Mouse (Mus musculus) stomach, embryonic 15.5 days (tissue): ENCODE measurements around the gene Bbs9. TPM values are rescaled to one million over a fixed set of nuclear protein-coding genes. Genes with fewer than 3 reads are reported as not detected.

ENCODE experiments used
- ATAC-seq: fragments of 200-750 bp; cut with Nextera tagmentation; 2 replicates; pipeline ENCODE4 v1.8.0; 2017; ENCODE audit warnings: low read depth, moderate number of reproducible peaks, moderate TSS enrichment; ENCODE audit not compliant: insufficient read depth, low FRiP score
- H3K27ac ChIP-seq: fragments of 300-500 bp; sonication (generic); 2 replicates; pipeline ENCODE4 v1.5.1; 2015; ENCODE audit warnings: mild to moderate bottlenecking, inconsistent platforms
- H3K27me3 ChIP-seq: fragments of 300-500 bp; sonication (generic); replicated peaks from 2 replicates; pipeline ENCODE4 v1.6.1; 2015; ENCODE audit warnings: inconsistent platforms
- H3K36me3 ChIP-seq: fragments of 300-500 bp; sonication (generic); 2 replicates; pipeline ENCODE4 v1.6.1; 2015; ENCODE audit warnings: inconsistent platforms
- H3K4me1 ChIP-seq: fragments of 300-500 bp; sonication (generic); 2 replicates; pipeline ENCODE4 v1.6.1; 2015; ENCODE audit warnings: inconsistent platforms
- H3K4me2 ChIP-seq: fragments of 300-500 bp; sonication (generic); 2 replicates; pipeline ENCODE4 v1.6.1; 2015; ENCODE audit warnings: mild to moderate bottlenecking, inconsistent platforms
- H3K4me3 ChIP-seq: fragments of 300-500 bp; sonication (generic); replicated peaks from 2 replicates; pipeline ENCODE4 v1.5.1; 2015; ENCODE audit warnings: inconsistent platforms
- H3K9ac ChIP-seq: fragments of 300-500 bp; sonication (generic); 2 replicates; pipeline ENCODE4 v1.6.1; 2015; ENCODE audit warnings: inconsistent platforms
- H3K9me3 ChIP-seq: fragments of 300-500 bp; sonication (generic); 2 replicates; pipeline ENCODE4 v1.6.1; 2016; ENCODE audit warnings: inconsistent platforms
- WGBS: fragments of 180-500 bp; shearing (Covaris S2); methylation state at CpG from one replicate; pipeline ENCODE4 v1.1.7; 2015; 5-methylcytosine and 5-hydroxymethylcytosine counted together
- polyA plus RNA-seq: library from polyadenylated mRNA; unstranded; fragments of >200 nt; fragmentation: Nextera tagmentation; extraction: Ambion mirVana; gene quantifications from 2 replicates; pipeline ENCODE4 v1.2.1, GENCODE M21; 2015

Bbs9 gene
- polyA plus RNA-seq, 1 experiment from 2014 or later: 9.9 TPM

DNA sequence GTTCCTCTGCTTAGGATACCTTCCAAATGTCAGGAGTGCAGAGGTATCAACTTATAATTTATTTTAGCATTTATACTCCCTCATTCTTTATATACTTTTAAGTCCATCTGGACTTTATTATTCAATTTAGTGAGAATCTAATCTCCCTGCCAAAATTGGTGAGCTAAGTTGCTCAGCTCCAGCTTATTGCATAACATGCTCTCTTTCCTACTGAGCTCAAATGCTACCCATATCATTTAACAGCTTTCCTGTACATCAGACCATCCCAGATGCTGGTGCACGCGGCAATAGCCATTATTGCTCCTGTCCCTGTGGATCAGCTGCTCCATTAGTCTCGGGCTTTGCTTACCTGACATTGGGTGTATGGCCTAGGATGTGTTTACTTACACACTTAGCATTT, 208.3 kb downstream of the Bbs9 start:
- ATAC-seq: no peak
- Histone ChIP-seq H3K9me3 (no peaks in the 10 kb centered on the region), H3K36me3 (no peaks in the 10 kb centered on the region), H3K4me1 (no peaks in the 10 kb centered on the region), H3K27me3 (no peaks in the 10 kb centered on the region), H3K9ac (no peak overlapping the region), H3K4me3 (no peak overlapping the region), H3K27ac (no peak overlapping the region), H3K4me2 (no peak overlapping the region)
- WGBS: 48% methylated on average over 3 of the region's 3 CpGs

DNA sequence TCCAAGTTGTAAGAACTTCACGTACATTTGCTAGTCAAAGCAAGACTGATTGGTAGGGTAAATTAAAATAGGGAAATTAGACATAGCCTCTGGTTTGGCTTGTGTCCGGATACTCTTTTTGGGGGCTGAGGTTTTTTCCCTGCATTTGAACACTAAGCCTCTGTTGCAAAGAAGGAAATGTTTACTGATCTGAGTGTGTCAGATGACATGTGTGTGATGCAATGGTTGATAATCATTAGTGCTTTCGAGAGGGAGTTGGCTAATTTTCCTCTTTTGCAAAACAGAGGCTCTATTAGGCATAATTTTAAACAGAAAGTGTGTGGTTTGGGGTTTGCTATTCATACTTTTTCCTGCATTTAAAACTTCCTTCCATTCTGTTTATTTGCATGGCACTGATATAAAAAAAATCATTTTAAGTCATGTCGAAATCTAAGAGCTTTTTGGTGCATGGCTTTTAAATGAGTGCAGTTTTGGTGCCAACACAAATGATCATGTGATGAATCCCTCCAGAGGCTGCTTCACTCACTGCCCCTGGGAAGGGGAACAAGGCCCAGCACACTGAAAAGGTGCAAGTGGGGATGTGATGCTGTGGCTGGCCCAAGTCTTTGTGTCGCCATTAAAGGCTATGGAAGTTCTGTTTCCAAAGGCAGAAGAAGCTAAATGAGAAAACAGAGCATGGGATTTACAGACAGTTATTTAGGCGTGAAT, 211.4 kb downstream of the Bbs9 start:
- ATAC-seq: no peak
- Histone ChIP-seq H3K4me1 (no peaks in the 10 kb centered on the region), H3K9me3 (no peaks in the 10 kb centered on the region), H3K36me3 (no peaks in the 10 kb centered on the region), H3K9ac (no peak overlapping the region), H3K27ac (no peak overlapping the region), H3K4me3 (no peak overlapping the region), H3K27me3 (no peaks in the 10 kb centered on the region), H3K4me2 (no peak overlapping the region)
- WGBS: 74% methylated on average over 6 of the region's 6 CpGs

DNA sequence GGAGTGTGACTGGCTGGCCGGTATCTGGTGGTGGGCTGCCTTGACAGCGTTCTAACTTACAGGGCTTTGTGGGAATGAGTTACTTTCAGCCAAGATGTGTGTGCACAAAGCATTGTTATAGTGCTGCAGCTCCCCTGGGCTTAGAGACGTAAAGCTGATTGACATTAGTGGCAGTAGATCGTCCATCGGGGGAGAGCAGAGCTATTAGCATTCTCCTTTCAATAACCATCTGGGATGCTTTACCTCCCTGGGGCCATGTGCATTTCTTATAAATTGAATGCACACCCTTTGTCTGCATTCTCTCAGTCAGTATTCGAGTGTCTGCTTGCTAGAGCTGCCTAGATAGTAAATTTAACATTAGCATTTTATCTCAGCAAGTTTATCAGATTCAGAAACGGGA, 214.7 kb downstream of the Bbs9 start:
- Histone ChIP-seq H3K9me3 (no peaks in the 10 kb centered on the region), H3K27me3 (no peaks in the 10 kb centered on the region), H3K36me3 (no peaks in the 10 kb centered on the region), H3K4me2 (no peak overlapping the region), H3K4me1 (no peaks in the 10 kb centered on the region), H3K9ac (no peak overlapping the region), H3K4me3 (no peak overlapping the region), H3K27ac (no peak overlapping the region)
- WGBS: 70% methylated on average over 7 of the region's 7 CpGs
- ATAC-seq: no peak

DNA sequence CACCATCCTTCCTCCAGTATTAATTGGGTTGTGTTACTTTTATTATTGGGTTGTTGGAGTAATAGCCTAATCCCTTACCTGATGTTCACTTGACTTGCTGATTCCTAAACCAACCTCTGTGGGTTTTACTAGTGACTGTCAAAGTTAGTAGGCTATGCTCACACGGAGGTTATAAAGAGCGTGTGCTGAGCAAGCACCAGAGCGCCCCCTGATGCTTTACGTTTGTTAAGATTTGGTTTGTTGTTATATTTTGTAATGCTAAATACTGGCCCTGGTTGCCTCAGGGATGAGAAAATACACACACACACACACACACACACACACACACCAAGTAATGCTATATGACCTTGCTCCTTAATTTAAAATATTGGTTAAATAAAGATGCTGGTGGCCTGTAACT, 219.9 kb downstream of the Bbs9 start:
- Histone ChIP-seq H3K27me3 (no peaks in the 10 kb centered on the region), H3K4me1 (no peaks in the 10 kb centered on the region), H3K4me2 (no peak overlapping the region), H3K9ac (no peak overlapping the region), H3K4me3 (no peak overlapping the region), H3K36me3 (no peaks in the 10 kb centered on the region), H3K27ac (no peak overlapping the region), H3K9me3 (no peaks in the 10 kb centered on the region)
- no peak for ATAC-seq
- 90% methylated on average over 4 of the region's 4 CpGs for WGBS

DNA sequence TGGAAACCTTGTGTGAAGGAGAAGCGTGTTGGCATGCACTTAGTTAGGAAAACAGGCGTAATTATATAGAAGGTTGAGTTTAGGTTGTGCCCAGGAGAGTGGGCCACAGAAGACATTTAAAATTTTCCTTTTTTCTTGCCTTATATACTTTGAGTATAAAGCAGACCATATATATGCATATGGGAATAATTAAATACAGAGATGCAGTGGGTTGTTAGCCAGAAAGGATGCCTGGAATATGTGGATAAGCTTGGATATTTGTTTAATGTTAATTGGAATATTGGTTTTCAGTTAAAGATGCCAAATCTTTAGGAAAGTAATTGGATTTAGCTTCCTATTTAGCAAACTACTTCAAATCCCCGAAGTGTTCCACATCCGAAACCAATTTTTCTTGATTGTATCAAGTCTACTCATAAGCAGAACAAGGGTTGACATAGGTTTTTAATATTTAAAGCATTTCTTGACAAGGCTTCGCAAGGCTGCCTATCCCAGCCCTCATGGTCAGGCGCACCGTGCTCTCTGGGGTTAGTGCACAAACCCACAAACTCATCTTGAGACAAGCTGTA, 221.4 kb downstream of the Bbs9 start:
- no peak overlapping the region for H3K4me3 ChIP-seq
- H3K36me3 ChIP-seq: no peaks in the 10 kb centered on the region
- H3K4me2 ChIP-seq: no peak overlapping the region
- H3K27ac ChIP-seq: no peak overlapping the region
- WGBS: 91% methylated on average over 7 of the region's 7 CpGs
- no peaks in the 10 kb centered on the region for H3K9me3 ChIP-seq
- H3K4me1 ChIP-seq: no peaks in the 10 kb centered on the region
- no peaks in the 10 kb centered on the region for H3K27me3 ChIP-seq
- no peak overlapping the region for H3K9ac ChIP-seq
- ATAC-seq: no peak

DNA sequence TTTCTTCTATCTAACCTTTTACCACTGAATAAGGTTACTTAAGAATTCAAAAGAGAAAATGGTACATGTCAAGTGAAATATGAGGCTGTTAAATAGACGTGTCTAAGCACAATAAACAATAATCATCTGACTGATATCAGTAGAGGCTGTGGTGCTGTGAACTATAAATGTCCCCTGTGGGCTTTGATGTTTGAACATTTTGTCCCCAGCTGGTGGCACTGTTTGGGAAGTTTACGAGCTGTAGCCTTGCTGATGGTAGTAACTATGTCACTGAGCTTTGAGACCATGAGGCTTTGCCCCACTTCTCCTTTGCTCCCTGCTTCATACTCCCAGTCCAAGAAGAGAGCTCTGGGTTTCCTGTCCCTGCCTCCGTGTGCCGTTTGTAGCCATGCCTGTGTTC, 222.3 kb downstream of the Bbs9 start:
- H3K4me1 ChIP-seq: no peaks in the 10 kb centered on the region
- no peak overlapping the region for H3K4me2 ChIP-seq
- WGBS: 51% methylated on average over 4 of the region's 4 CpGs
- ATAC-seq: no peak
- no peak overlapping the region for H3K4me3 ChIP-seq
- H3K9ac ChIP-seq: no peak overlapping the region
- no peak overlapping the region for H3K27ac ChIP-seq
- H3K27me3 ChIP-seq: no peaks in the 10 kb centered on the region
- H3K36me3 ChIP-seq: no peaks in the 10 kb centered on the region
- H3K9me3 ChIP-seq: no peaks in the 10 kb centered on the region

DNA sequence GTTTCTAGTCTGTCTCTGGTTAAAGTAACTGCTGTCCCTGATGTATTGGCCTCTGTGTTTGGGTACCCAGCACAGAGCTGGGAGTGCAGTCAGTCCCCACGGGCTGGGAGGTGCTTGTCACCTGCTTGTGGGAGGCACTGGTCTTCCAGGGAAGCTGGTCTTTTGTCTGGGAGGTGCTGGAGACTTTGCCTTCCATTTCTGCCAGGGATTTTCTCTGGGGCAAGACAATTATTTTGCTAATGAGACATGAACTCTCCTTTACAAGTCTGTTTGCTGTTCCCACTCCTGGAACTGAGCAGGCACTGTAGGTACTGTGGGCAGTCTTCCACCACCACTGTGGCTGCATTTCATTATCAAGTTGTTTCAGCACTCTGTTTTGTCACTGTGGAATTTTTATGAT, 223.0 kb downstream of the Bbs9 start:
- no peak overlapping the region for H3K9ac ChIP-seq
- H3K36me3 ChIP-seq: no peaks in the 10 kb centered on the region
- H3K4me3 ChIP-seq: no peak overlapping the region
- no peak for ATAC-seq
- H3K9me3 ChIP-seq: no peaks in the 10 kb centered on the region
- H3K4me2 ChIP-seq: no peak overlapping the region
- H3K27ac ChIP-seq: no peak overlapping the region
- no peaks in the 10 kb centered on the region for H3K27me3 ChIP-seq
- H3K4me1 ChIP-seq: no peaks in the 10 kb centered on the region
- 29% methylated on average over 1 of the region's 1 CpGs for WGBS

DNA sequence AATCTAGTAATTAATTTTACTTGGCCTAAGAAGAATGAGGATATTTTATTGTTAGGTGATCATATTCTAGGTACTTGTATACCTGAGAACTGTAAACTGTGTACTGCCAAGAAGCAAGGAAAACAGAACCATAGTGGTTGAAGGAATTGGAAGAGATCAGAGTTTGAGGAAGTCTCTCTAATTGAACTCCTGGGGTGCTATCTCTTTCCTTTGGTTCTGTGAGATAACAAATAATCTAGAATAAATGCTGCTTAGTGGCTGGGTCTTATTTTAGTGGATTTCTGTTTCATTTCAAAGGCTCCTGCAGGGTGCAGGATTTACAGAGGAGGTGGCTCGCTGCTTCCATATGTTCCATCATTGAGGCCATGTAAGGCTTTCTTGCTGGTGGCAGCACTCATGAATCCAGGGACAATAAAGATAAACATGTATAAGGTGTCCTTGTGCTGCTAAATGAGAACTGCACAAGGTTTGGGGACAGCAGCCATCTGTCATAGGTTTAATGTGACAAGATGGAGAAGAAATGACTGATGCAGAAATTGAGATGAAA, 226.6 kb downstream of the Bbs9 start:
- H3K4me2 ChIP-seq: no peak overlapping the region
- no peak overlapping the region for H3K27ac ChIP-seq
- H3K27me3 ChIP-seq: no peaks in the 10 kb centered on the region
- ATAC-seq: no peak
- H3K36me3 ChIP-seq: no peaks in the 10 kb centered on the region
- H3K4me1 ChIP-seq: 0 out of 2 replicates have a peak, but pooled peaks cover 3% of the 10 kb centered on the region
- no peak overlapping the region for H3K4me3 ChIP-seq
- WGBS: 83% methylated on average over 1 of the region's 1 CpGs
- no peak overlapping the region for H3K9ac ChIP-seq
- no peaks in the 10 kb centered on the region for H3K9me3 ChIP-seq

DNA sequence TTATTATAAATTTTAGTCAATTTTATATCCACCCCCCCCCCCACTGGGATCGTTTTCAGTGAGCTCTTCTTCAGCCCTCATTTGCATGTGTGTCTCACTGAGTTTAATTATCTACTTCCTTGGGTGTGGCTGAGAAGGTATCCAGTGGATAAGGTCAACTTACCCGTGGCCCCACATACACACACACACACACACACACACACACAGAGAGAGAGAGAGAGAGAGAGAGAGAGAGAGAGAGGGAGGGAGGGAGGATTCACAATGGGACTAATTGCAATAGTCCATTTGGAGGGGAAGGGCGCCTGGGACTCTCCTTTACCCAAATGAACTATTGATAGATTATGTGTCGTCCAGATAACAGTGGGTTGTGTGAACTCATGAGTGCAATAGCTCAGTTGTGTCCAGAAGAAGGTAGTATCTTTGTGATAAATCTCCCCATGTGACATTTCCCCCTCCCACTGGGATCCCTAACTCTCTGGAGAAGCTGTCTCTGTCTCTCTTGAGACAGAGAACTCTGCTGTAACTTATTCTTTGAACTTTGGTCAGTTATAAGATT, 227.4 kb downstream of the Bbs9 start:
- H3K4me1 ChIP-seq: 0 out of 2 replicates have a peak, but pooled peaks cover 3% of the 10 kb centered on the region
- no peak overlapping the region for H3K4me3 ChIP-seq
- no peaks in the 10 kb centered on the region for H3K9me3 ChIP-seq
- H3K4me2 ChIP-seq: no peak overlapping the region
- no peak overlapping the region for H3K27ac ChIP-seq
- H3K36me3 ChIP-seq: no peaks in the 10 kb centered on the region
- ATAC-seq: no peak
- H3K9ac ChIP-seq: no peak overlapping the region
- no peaks in the 10 kb centered on the region for H3K27me3 ChIP-seq
- 89% methylated on average over 4 of the region's 4 CpGs for WGBS

DNA sequence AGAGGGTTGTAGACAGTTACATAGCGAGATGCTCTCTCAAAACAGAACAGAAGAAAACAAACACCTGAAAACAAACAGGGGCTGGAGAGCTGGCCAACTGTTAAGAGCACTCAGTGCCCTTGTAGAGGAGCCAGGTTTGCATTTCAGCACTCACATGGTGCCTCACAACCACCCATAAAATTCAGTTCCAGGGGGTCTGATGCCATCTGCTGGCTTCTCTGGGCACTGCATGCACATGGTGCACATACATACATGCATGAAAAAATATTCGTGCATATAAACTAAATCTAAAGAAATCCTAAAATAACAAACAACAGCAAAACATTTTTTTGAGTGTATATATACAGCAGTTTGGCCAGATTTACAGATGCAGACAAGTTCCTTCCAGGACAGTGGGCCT, 228.0 kb downstream of the Bbs9 start:
- 94% methylated on average over 2 of the region's 2 CpGs for WGBS
- no peaks in the 10 kb centered on the region for H3K9me3 ChIP-seq
- ATAC-seq: no peak

DNA sequence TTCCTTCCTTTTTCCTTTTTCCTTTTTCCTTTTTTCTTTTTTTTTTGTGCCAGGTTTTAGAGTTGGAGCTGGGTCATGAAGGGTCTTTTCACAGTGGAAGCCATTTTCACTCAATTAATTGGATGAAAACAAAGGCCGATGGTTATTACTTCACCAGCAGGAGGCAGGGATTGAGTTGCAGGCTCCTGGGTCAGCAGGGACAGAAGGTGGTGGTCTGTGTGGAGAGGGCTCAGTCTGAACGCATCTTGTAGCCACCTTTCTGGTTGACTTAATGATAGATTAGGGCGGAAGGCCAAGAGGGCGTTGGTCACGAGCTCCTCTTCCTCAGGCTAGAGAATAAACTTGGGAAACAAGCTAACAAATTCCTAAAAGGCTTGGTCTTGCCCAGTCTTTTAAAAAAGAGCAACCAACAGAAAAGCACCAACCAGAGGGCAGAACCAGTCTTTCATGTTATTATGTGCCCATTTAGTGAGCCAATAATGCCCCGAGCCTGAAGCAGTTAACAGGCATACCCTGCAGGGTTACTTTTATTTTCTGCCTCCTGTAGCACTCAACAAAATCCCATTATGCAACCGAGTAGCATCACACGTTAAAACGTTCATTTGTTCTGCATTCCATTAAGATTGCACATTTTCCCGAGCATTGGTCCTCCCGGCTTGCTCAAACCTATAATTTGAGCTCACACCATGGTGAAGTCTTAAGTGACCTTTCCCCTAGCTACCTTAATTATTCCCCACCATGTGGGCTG, 231.8 kb downstream of the Bbs9 start:
- Histone ChIP-seq H3K4me1 (0 out of 2 replicates have a peak, but pooled peaks cover 3% of the 10 kb centered on the region), H3K4me3 (no peak overlapping the region), H3K27me3 (no peaks in the 10 kb centered on the region), H3K9ac (no peak overlapping the region), H3K36me3 (no peaks in the 10 kb centered on the region), H3K27ac (no peak overlapping the region), H3K4me2 (no peak overlapping the region), H3K9me3 (no peaks in the 10 kb centered on the region)
- ATAC-seq: no peak
- WGBS: 71% methylated on average over 11 of the region's 11 CpGs

More for the DNA sequence above, 228.0 kb downstream of the Bbs9 start:
- H3K4me3 ChIP-seq: no peak overlapping the region
- H3K4me1 ChIP-seq: 0 out of 2 replicates have a peak, but pooled peaks cover 3% of the 10 kb centered on the region
- H3K27me3 ChIP-seq: no peaks in the 10 kb centered on the region
- H3K9ac ChIP-seq: no peak overlapping the region
- no peak overlapping the region for H3K27ac ChIP-seq
- H3K4me2 ChIP-seq: no peak overlapping the region
- H3K36me3 ChIP-seq: no peaks in the 10 kb centered on the region
